Mouse (Mus musculus): Measurements from ENCODE around the gene Gse1.

GRCm38 (mm10) chr8:120573866-120574265, 345.6 kb downstream of the Gse1 start:
- no peak for TF ChIP-seq CTCF (IDR thresholded peaks at IDR 0.05; ENCODE audit: control insufficient read depth, insufficient read depth, low read length)
- no peak for TF ChIP-seq POLR2A (IDR thresholded peaks at IDR 0.05; ENCODE audit: borderline replicate concordance, control insufficient read depth, low read depth, low read length)
